13 mouse cellular contexts compared by ENCODE assay signal in genomic region chr16:87284835-87285510, GRCm38 (mm10).
DNase-seq lines count a peak whose midpoint lies in the region; ATAC-seq lines count a peak whose summit lies in the region.
"Had no signal": no experiment of that assay in that cellular context is flagged by ENCODE, and none has a peak within 500 bp of the region (broad histone marks: within the 10 kb centered on the region; RNA-seq: fewer than 3 reads in every experiment).

No protein-coding gene starts in this region.

- no peaks in the 10 kb centered on the region for H3K9me3 ChIP-seq in hindbrain, embryonic 11.5 days (ENCODE audit: control insufficient read depth, low read length)
- peaks cover 4% of the 10 kb centered on the region; the same call in 1 of the 2 replicates for H3K9me3 ChIP-seq in hindbrain, embryonic 16.5 days (ENCODE audit: control insufficient read depth, low read length)
- H3K9me3 ChIP-seq: embryonic facial prominence, embryonic 13.5 days; hindbrain, embryonic 10.5 days; limb, embryonic 13.5 days; neural tube, embryonic 13.5 days had no signal

- no peak overlapping the region for H3K27ac ChIP-seq in hindbrain, embryonic 11.5 days (ENCODE audit: low read depth, low read length)
- no peak overlapping the region for H3K27ac ChIP-seq in hindbrain, embryonic 16.5 days (ENCODE audit: low read depth, low read length)
- H3K27ac ChIP-seq: embryonic facial prominence, embryonic 13.5 days; hindbrain, embryonic 10.5 days; limb, embryonic 13.5 days; neural tube, embryonic 13.5 days had no signal

- H3K27me3 ChIP-seq in hindbrain, embryonic 11.5 days (ENCODE audit: control insufficient read depth, insufficient read depth, low read length) = no peaks in the 10 kb centered on the region
- H3K27me3 ChIP-seq in hindbrain, embryonic 16.5 days (replicated peaks; ENCODE audit: control insufficient read depth, insufficient read depth, low read length) = no peaks in the 10 kb centered on the region
- H3K27me3 ChIP-seq: embryonic facial prominence, embryonic 13.5 days; limb, embryonic 13.5 days; neural tube, embryonic 13.5 days had no signal

- peak; percentile 41 for DNase-seq in hindbrain, embryonic 11.5 days (ENCODE audit: low spot score)
- DNase-seq in thymus, postnatal 14 days = peak; percentile 7
- no peak for DNase-seq in thymus, postnatal 25 days
- DNase-seq in right cerebral cortex, postnatal 10 days (ENCODE audit: low spot score in 2 of 2) = no peak
- no peak for DNase-seq in layer of hippocampus, adult 18-20 months (ENCODE audit: low spot score in 2 of 2)
- DNase-seq in Muller cell, postnatal 12 days (ENCODE audit: inconsistent ontology term) = no peak
- DNase-seq: thymus, adult 2 months had no signal

- H3K9ac ChIP-seq in hindbrain, embryonic 11.5 days (ENCODE audit: low read depth, low read length) = no peak overlapping the region
- H3K9ac ChIP-seq in hindbrain, embryonic 16.5 days (ENCODE audit: low read depth, low read length) = no peak overlapping the region
- H3K9ac ChIP-seq: embryonic facial prominence, embryonic 13.5 days; limb, embryonic 13.5 days; neural tube, embryonic 13.5 days had no signal

- no peaks in the 10 kb centered on the region for H3K4me1 ChIP-seq in hindbrain, embryonic 11.5 days (replicated peaks; ENCODE audit: control insufficient read depth, insufficient read depth, low read length)
- H3K4me1 ChIP-seq in hindbrain, embryonic 16.5 days (ENCODE audit: control insufficient read depth, insufficient read depth, low read depth, low read length) = no peaks in the 10 kb centered on the region
- H3K4me1 ChIP-seq: embryonic facial prominence, embryonic 13.5 days; hindbrain, embryonic 10.5 days; limb, embryonic 13.5 days; neural tube, embryonic 13.5 days had no signal

- no peak overlapping the region for H3K4me2 ChIP-seq in hindbrain, embryonic 11.5 days (replicated peaks; ENCODE audit: low read depth, low read length)
- no peak overlapping the region for H3K4me2 ChIP-seq in hindbrain, embryonic 16.5 days (ENCODE audit: low read length)
- H3K4me2 ChIP-seq: embryonic facial prominence, embryonic 13.5 days; limb, embryonic 13.5 days; neural tube, embryonic 13.5 days had no signal

- ATAC-seq in hindbrain, embryonic 11.5 days (ENCODE audit: low FRiP score) = no peak
- no peak for ATAC-seq in hindbrain, embryonic 16.5 days
- ATAC-seq in granulocyte monocyte progenitor cell, adult 5-6 weeks (replicated peaks; ENCODE audit: poor library complexity, severe bottlenecking) = peak; percentile 93

- H3K36me3 ChIP-seq in hindbrain, embryonic 11.5 days (ENCODE audit: control insufficient read depth, insufficient read depth, low read length) = no peaks in the 10 kb centered on the region
- no peaks in the 10 kb centered on the region for H3K36me3 ChIP-seq in hindbrain, embryonic 16.5 days (ENCODE audit: control insufficient read depth, insufficient read depth, low read length)
- H3K36me3 ChIP-seq: embryonic facial prominence, embryonic 13.5 days; hindbrain, embryonic 10.5 days; limb, embryonic 13.5 days; neural tube, embryonic 13.5 days had no signal

- WGBS in hindbrain, embryonic 11.5 days = 61% methylated on average over 7 of the region's 7 CpGs
- 63% methylated on average over 7 of the region's 7 CpGs for WGBS in hindbrain, embryonic 16.5 days

- H3K4me3 ChIP-seq in hindbrain, embryonic 11.5 days (ENCODE audit: low read depth, low read length) = no peak overlapping the region
- no peak overlapping the region for H3K4me3 ChIP-seq in hindbrain, embryonic 16.5 days (ENCODE audit: low read length)
- H3K4me3 ChIP-seq: embryonic facial prominence, embryonic 13.5 days; hindbrain, embryonic 10.5 days; limb, embryonic 13.5 days; neural tube, embryonic 13.5 days had no signal

Comparison
In these comparisons a context has a peak if more than half of its experiments do, and no peak if none do; other contexts are left out.
1. DNase-seq: peak in hindbrain, embryonic 11.5 days (single experiment) and thymus, postnatal 14 days (single experiment); none in thymus, postnatal 25 days (single experiment), right cerebral cortex, postnatal 10 days (0 of 2), layer of hippocampus, adult 18-20 months (0 of 2) and Muller cell, postnatal 12 days (single experiment).